Mouse (Mus musculus) urinary bladder, postnatal 25 days (tissue): ENCODE data around the gene Tpx2.

ENCODE experiments used
- DNase-seq: peaks from one replicate; pipeline ENCODE4 v3.0.0; 2022; ENCODE audit warnings: low spot score

The Tpx2 gene

GRCm38 (mm10) chr2:152820369-152820768 lies 27.4 kb upstream of the Tpx2 start:
- DNase-seq: no peak

- no peak for DNase-seq
These were observed 26.7 kb upstream of the Tpx2 start for GRCm38 (mm10) chr2:152821023-152821422.

GRCm38 (mm10) chr2:152821566-152821965 lies 26.2 kb upstream of the Tpx2 start:
- DNase-seq: no peak

GRCm38 (mm10) chr2:152823770-152824169 lies 24.0 kb upstream of the Tpx2 start:
- no peak for DNase-seq

GRCm38 (mm10) chr2:152824438-152825167 lies 23.2 kb upstream of the Tpx2 start:
- no peak for DNase-seq

GRCm38 (mm10) chr2:152825168-152825697 lies 22.5 kb upstream of the Tpx2 start:
- no peak for DNase-seq

GRCm38 (mm10) chr2:152825713-152826112 lies 22.1 kb upstream of the Tpx2 start:
- no peak for DNase-seq

GRCm38 (mm10) chr2:152826481-152826880 lies 21.3 kb upstream of the Tpx2 start:
- no peak for DNase-seq

- peak; percentile 42 for DNase-seq
These were observed 20.3 kb upstream of the Tpx2 start for GRCm38 (mm10) chr2:152827321-152828010.

- DNase-seq: peak; percentile 22
These were observed 19.8 kb upstream of the Tpx2 start for GRCm38 (mm10) chr2:152828011-152828370.

- DNase-seq: no peak
These were observed 19.2 kb upstream of the Tpx2 start for GRCm38 (mm10) chr2:152828532-152828931.

- DNase-seq: peak; percentile 9
These were observed 18.3 kb upstream of the Tpx2 start for GRCm38 (mm10) chr2:152829367-152829881.

GRCm38 (mm10) chr2:152830021-152830921 lies 17.5 kb upstream of the Tpx2 start:
- DNase-seq: peak; percentile 88

GRCm38 (mm10) chr2:152831019-152831878 lies 16.5 kb upstream of the Tpx2 start, which contains the start of gene Bcl2l1:
Gene Bcl2l1, minus strand, starts transcription at chr2:152831728.
- peak; percentile 97 for DNase-seq

- DNase-seq: no peak
These were observed 8.5 kb upstream of the Tpx2 start for GRCm38 (mm10) chr2:152839256-152839655.

- no peak for DNase-seq
These were observed 5.0 kb upstream of the Tpx2 start for GRCm38 (mm10) chr2:152842741-152843140.

GRCm38 (mm10) chr2:152847057-152847814 lies 528 bp upstream of the Tpx2 start:
- no peak for DNase-seq

- no peak for DNase-seq
These were observed 702 bp downstream of the Tpx2 start for GRCm38 (mm10) chr2:152848466-152848865.

GRCm38 (mm10) chr2:152859501-152859900 lies 11.7 kb downstream of the Tpx2 start:
- no peak for DNase-seq

- no peak for DNase-seq
These were observed 14.1 kb downstream of the Tpx2 start for GRCm38 (mm10) chr2:152861891-152862290.
